Comparison of ENCODE assay signal across 13 mouse cellular contexts in the genomic region with DNA sequence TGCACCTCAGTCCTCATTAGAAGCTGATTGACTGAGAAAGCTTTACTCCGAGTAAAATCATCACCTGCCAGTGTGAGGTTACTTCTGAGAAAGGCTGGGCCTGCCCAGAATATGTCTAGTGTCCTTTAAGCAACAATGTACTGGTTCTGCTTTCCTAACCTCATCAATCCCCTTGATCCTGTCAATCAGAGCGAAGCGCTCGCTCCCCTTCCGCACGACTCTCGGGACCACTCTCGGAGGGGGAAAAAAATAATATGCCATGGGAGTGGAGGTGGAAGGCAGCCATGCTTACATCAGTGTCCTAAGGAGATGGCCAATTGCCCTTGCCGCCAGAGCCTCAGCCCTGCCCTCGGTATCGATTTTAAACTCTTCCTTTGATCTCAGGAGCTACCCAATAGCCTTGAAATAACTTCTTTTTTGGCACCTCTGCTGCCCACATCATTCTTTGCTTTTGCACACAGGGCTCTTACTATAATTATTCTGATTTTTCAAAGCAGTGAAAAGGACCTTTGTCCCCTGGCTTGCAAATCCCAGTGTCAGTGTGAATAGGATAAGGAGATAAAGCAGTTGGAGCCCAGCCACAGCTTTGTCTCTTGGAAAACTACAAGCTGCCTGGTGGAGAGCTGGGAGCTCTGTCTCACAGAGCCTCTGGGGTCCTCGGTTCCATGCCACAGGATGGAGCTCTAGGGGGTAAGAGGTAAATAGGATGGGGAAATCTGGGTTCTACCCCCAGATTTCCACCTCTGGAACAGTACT.
A peak's percentile ranks its signal among the peaks of the same experiment; 100 is the strongest.
DNase-seq lines count a peak whose midpoint lies in the region; ATAC-seq lines count a peak whose summit lies in the region.
"Had no signal": no experiment of that assay in that cellular context is flagged by ENCODE, and none has a peak within 500 bp of the region (broad histone marks: within the 10 kb centered on the region; RNA-seq: fewer than 3 reads in every experiment).

No protein-coding gene starts in this region.

- no peak for DNase-seq in heart, adult 18-20 months
- DNase-seq in embryo, embryonic 10.5 days (ENCODE audit: low spot score) = peak; percentile 43
- no peak for DNase-seq in frontal cortex, postnatal 36 days (ENCODE audit: low spot score in 2 of 2)
- DNase-seq in adrenal gland, postnatal 25 days = no peak
- DNase-seq in left cerebral cortex, adult 8-10 months (ENCODE audit: low spot score in 2 of 2) = no peak
- DNase-seq: gastrocnemius, postnatal 10 days; right cerebral cortex, adult 18-20 months; thymus, adult 18-20 months had no signal

- 0 out of 2 replicates have a peak overlapping the region, but pooled peaks have one; percentile 23 for H3K4me2 ChIP-seq in heart, embryonic 16.5 days (ENCODE audit: low read depth, low read length)
- H3K4me2 ChIP-seq in hindbrain, embryonic 13.5 days = peak overlapping the region; percentile 42
- H3K4me2 ChIP-seq in neural tube, embryonic 13.5 days = peak overlapping the region; percentile 29
- H3K4me2 ChIP-seq: embryonic facial prominence, embryonic 13.5 days; limb, embryonic 13.5 days had no signal

- H3K27ac ChIP-seq in heart, embryonic 16.5 days (ENCODE audit: low read length) = no peak overlapping the region
- H3K27ac ChIP-seq in hindbrain, embryonic 13.5 days = no peak overlapping the region
- H3K27ac ChIP-seq in neural tube, embryonic 13.5 days (replicated peaks) = no peak overlapping the region
- H3K27ac ChIP-seq: embryonic facial prominence, embryonic 13.5 days; limb, embryonic 13.5 days had no signal

- peaks cover 3% of the 10 kb centered on the region; the same call in 1 of the 2 replicates for H3K4me1 ChIP-seq in heart, embryonic 16.5 days (ENCODE audit: control insufficient read depth, insufficient read depth, low read length)
- H3K4me1 ChIP-seq in hindbrain, embryonic 13.5 days (replicated peaks) = peaks cover 11% of the 10 kb centered on the region
- H3K4me1 ChIP-seq in neural tube, embryonic 13.5 days (replicated peaks) = peaks cover 12% of the 10 kb centered on the region
- H3K4me1 ChIP-seq: embryonic facial prominence, embryonic 13.5 days; limb, embryonic 13.5 days had no signal

- ATAC-seq in heart, embryonic 16.5 days (replicated peaks; ENCODE audit: extremely low read depth, insufficient read depth, low FRiP score) = no peak
- ATAC-seq in hindbrain, embryonic 13.5 days (ENCODE audit: low FRiP score) = no peak
- no peak for ATAC-seq in neural tube, embryonic 13.5 days (ENCODE audit: low read depth)

- peaks cover 3% of the 10 kb centered on the region; the same call in 1 of the 2 replicates for H3K9me3 ChIP-seq in heart, embryonic 16.5 days (replicated peaks; ENCODE audit: control insufficient read depth, low read length)
- no peaks in the 10 kb centered on the region for H3K9me3 ChIP-seq in hindbrain, embryonic 13.5 days
- H3K9me3 ChIP-seq in neural tube, embryonic 13.5 days = no peaks in the 10 kb centered on the region
- H3K9me3 ChIP-seq: embryonic facial prominence, embryonic 13.5 days; limb, embryonic 13.5 days had no signal

- H3K27me3 ChIP-seq in heart, embryonic 16.5 days (ENCODE audit: control insufficient read depth, insufficient read depth, low read length) = no peaks in the 10 kb centered on the region
- no peaks in the 10 kb centered on the region for H3K27me3 ChIP-seq in hindbrain, embryonic 13.5 days
- no peaks in the 10 kb centered on the region for H3K27me3 ChIP-seq in neural tube, embryonic 13.5 days
- H3K27me3 ChIP-seq: embryonic facial prominence, embryonic 13.5 days; limb, embryonic 13.5 days had no signal

- H3K9ac ChIP-seq in heart, embryonic 16.5 days (ENCODE audit: low read length) = no peak overlapping the region
- H3K9ac ChIP-seq in hindbrain, embryonic 13.5 days = no peak overlapping the region
- no peak overlapping the region for H3K9ac ChIP-seq in neural tube, embryonic 13.5 days
- H3K9ac ChIP-seq: embryonic facial prominence, embryonic 13.5 days; limb, embryonic 13.5 days had no signal

- H3K4me3 ChIP-seq in heart, embryonic 16.5 days (ENCODE audit: low read length) = no peak overlapping the region
- H3K4me3 ChIP-seq in hindbrain, embryonic 13.5 days = no peak overlapping the region
- no peak overlapping the region for H3K4me3 ChIP-seq in neural tube, embryonic 13.5 days
- H3K4me3 ChIP-seq: embryonic facial prominence, embryonic 13.5 days; limb, embryonic 13.5 days had no signal

- H3K36me3 ChIP-seq in heart, embryonic 16.5 days (ENCODE audit: control insufficient read depth, insufficient read depth) = no peaks in the 10 kb centered on the region
- no peaks in the 10 kb centered on the region for H3K36me3 ChIP-seq in hindbrain, embryonic 13.5 days
- no peaks in the 10 kb centered on the region for H3K36me3 ChIP-seq in neural tube, embryonic 13.5 days
- H3K36me3 ChIP-seq: embryonic facial prominence, embryonic 13.5 days; limb, embryonic 13.5 days had no signal

- WGBS in heart, embryonic 16.5 days = 34% methylated on average over 12 of the region's 12 CpGs
- 13% methylated on average over 12 of the region's 12 CpGs for WGBS in hindbrain, embryonic 13.5 days
- WGBS in neural tube, embryonic 13.5 days = 13% methylated on average over 12 of the region's 12 CpGs
